Mouse (Mus musculus): ENCODE measurements around the gene Ltb4r1. TPM values are rescaled to one million over a fixed set of nuclear protein-coding genes. Genes with fewer than 3 reads are reported as not detected.

The Ltb4r1 gene
- not detected for polyA plus RNA-seq (2014; fragmentation: Illumina TruSeq; extraction: RNeasy Lipid Tissue Mini Kit (QIAGEN cat#74804); ENCODE audit: low read depth, low replicate concordance)

DNA sequence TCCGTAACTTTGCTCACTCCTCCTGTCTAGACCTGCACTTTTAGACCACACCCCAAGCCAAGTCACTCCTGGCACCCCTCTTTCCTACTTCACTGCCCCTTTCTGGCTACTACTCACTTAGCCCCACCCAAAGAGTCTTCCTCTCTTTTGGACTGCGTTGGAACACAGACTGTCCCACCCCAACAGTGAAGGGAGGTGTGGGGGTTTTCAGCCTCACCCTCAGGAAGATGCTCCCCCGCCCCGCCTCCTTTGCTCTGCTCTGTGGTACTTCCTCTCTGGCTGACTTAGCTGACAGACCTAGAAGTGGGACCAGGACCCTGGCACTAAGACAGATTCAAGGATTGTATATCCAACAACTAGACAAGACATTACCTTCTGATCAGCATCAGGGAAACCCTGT is at the start of gene Ltb4r1:
Ltb4r1 (plus strand) TSS at position 267 of the 400 bp plus-strand sequence.

DNA sequence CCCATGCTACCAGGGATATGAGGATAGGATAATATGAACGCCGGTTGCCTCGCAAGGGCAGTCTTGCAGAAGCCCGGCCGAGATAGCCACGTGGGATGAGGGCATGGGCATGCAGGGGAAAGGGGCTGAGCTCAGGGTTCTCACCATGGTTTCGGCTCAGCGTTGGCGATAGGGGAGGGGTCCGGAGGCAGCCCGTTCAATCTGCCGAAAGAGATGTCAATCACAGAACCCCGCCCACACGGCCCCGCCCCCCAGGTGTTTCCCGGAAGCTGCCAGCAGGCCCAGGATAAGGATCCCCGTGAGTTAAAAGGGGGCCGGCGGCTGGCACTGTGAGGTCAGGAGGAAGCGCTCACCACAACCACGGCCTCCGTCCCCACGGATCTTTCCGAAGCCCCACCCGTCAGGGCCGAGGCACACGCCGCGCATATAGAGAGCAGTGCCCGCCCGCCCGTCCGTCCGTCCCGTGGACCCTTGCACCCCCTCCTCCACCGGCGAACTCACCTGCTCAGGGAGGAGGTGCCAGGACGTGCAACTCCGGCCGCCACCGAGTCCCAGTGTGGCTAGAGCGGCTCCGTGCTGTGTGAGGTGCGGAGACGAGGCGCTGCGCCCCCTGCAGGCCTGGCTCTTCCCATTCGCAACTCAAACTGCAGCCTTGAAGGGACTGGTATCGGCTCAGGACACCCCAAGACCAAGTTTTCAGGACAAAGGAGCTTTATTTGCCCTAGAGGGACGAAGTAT is 43.9 kb upstream of the Ltb4r1 start, which contains the start of gene Rabggta:
Rabggta (minus strand) TSS at position 564 of the 738 bp plus-strand sequence.

DNA sequence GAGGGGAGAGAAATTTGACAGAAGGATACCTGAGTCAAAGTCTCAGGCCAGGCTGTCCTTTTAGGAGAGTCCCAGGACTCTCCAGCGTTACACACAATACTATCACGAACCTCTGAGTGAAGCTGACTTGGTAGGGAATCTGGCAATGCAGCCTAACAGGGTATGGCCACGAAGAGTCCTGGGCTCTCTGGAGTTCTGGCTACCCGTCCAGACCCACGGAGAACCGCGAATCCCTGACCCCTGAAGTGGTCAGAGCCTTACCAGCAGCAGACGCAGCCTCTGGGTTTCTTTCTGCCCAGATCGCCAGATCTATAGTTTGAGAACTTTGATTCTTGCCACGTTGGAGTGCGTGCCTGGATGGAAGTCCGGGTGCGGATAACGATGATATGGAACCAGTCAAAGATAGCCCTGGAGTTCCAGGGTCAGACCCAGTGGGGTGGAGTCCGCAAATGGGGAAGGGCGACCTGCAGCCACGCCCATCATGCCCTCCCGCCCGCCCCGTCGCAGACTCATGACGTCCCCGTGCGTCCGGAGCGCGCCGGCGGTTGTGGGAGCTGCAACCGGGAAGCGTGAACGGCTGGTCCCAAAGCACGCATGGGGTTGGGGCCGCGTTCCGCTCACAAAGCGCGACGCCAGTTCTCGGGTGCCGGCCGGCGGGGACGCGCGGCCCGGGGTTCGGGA is 20.4 kb upstream of the Ltb4r1 start, which contains the start of the genes Dhrs1 and Nop9:
Dhrs1 (minus strand) TSS at position 511 of the 681 bp plus-strand sequence.
Nop9 (plus strand) TSS at position 514 of the 681 bp plus-strand sequence.

DNA sequence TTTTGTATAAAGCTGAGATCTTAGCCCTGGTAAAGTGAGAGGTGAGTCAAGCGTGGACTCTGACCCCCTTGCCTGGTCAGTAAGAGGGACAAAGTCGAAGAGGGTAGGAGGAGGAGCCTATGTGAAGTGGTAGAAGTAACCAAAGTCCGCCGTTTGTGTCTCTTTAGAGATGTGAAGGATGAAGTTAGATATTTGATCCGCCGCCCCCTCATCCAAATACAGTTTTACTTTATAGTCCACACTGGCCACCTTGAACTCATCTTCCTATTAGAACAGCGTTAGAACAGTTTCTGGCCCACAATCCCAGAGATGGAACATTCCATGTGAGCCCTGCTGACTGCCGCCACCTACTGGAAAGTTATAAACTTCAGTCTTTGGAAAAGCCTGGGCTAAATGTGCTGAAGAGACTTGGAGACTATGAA is 7.4 kb upstream of the Ltb4r1 start, which contains the start of gene Cideb:
Cideb (minus strand) TSS at position 96 of the 422 bp plus-strand sequence.

DNA sequence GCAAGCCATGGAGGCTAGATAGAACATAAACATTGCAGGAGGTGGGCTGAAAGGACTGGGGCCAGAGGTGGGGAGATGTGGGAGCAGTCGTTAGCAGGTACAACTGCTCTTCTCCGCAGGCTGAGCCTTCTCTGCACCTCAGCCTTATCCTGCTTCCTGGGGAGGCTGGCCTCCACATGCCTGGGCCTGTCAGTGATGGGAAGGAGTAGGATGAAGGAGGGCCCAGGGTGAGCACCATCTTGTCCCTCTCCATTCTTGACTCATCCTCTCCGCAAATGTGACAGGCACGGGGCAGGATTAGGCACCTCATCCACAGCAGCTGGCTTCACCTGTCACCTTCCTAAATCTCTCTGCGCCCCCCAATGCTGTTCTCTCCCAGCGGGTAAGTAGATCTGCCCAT is 4.6 kb upstream of the Ltb4r1 start, which contains the start of gene Ltb4r2:
Ltb4r2 (plus strand) TSS at position 266 of the 400 bp plus-strand sequence.

DNA sequence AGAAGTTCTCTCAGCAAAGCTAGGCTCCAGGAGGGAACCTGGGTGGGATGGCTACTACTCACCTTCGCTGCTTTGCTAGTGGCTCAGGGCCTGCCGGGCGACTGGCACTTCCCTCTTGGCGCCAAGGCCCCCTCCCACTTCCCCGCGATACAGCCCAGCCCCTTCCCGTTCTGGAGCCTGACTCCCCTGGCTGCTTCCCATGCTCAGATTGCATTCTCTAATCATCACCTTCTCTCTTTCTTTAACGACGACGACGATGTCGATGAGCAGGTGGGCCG is 18.1 kb downstream of the Ltb4r1 start, which contains the start of gene Adcy4:
Adcy4 (minus strand) TSS at position 138 of the 278 bp plus-strand sequence.

DNA sequence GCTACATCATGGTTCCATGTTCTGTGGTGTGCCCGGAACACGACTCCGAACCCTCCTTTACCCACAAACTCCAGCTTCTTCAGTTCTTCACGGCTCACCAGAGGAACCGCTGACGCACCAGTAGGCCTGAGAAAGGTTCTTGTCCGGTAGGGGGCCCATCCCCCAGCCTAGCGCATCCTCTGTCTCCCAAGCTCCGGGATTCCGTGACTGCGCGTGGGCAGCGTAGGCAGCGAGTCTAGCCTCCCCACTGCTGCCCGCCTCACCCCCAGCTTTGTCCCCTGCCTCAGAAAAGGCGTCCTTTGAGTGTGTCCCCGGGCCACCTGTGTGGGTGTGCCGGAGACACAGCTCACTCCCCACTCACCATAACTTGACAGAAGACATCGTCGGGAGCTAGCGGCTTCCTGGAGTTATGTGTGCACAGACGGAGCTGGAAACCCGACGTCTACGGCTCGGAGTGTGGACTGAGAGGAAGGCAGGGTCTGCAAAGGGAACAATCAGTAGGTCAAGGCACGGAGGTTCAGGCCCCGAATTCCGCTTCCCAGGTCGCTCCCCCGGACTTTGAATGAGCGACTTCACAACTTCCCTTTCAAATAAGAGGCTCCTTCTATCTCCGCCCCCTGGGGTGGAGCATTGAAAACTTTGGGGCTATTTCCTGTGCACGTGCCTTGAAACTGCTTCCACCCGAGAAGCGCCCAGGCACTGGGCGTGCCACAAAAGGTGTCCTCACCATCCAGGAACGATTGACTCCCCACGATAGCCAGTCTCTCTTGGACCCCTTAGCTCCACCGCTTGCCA is 22.7 kb downstream of the Ltb4r1 start, which contains the start of gene Ripk3:
Ripk3 (minus strand) TSS at position 610 of the 795 bp plus-strand sequence.

Other genes starting within 250 kb of the Ltb4r1 start
- gene Nrl, start 241.0 kb upstream of the Ltb4r1 start, polyA plus RNA-seq (2014; fragmentation: Illumina TruSeq; extraction: RNeasy Lipid Tissue Mini Kit (QIAGEN cat#74804); ENCODE audit: low read depth, low replicate concordance), result not detected
- gene Pck2, start 225.7 kb upstream of the Ltb4r1 start, polyA plus RNA-seq (2014; fragmentation: Illumina TruSeq; extraction: RNeasy Lipid Tissue Mini Kit (QIAGEN cat#74804); ENCODE audit: low read depth, low replicate concordance), result 5.2 TPM
- gene Dcaf11, start 206.0 kb upstream of the Ltb4r1 start, polyA plus RNA-seq (2014; fragmentation: Illumina TruSeq; extraction: RNeasy Lipid Tissue Mini Kit (QIAGEN cat#74804); ENCODE audit: low read depth, low replicate concordance), result 21.3 TPM
- not detected for gene A730061H03Rik, start 205.6 kb upstream of the Ltb4r1 start, polyA plus RNA-seq (2014; fragmentation: Illumina TruSeq; extraction: RNeasy Lipid Tissue Mini Kit (QIAGEN cat#74804); ENCODE audit: low read depth, low replicate concordance)
- gene Fitm1, start 190.3 kb upstream of the Ltb4r1 start, polyA plus RNA-seq (2014; fragmentation: Illumina TruSeq; extraction: RNeasy Lipid Tissue Mini Kit (QIAGEN cat#74804); ENCODE audit: low read depth, low replicate concordance), result not detected
- 139 TPM for gene Psme1, start 187.8 kb upstream of the Ltb4r1 start, polyA plus RNA-seq (2014; fragmentation: Illumina TruSeq; extraction: RNeasy Lipid Tissue Mini Kit (QIAGEN cat#74804); ENCODE audit: low read depth, low replicate concordance)
- gene Emc9, start 180.7 kb upstream of the Ltb4r1 start, polyA plus RNA-seq (2014; fragmentation: Illumina TruSeq; extraction: RNeasy Lipid Tissue Mini Kit (QIAGEN cat#74804); ENCODE audit: low read depth, low replicate concordance), result 7.3 TPM
- gene Psme2, start 174.8 kb upstream of the Ltb4r1 start, polyA plus RNA-seq (2014; fragmentation: Illumina TruSeq; extraction: RNeasy Lipid Tissue Mini Kit (QIAGEN cat#74804); ENCODE audit: low read depth, low replicate concordance), result 171 TPM
- gene Rnf31, start 174.3 kb upstream of the Ltb4r1 start, polyA plus RNA-seq (2014; fragmentation: Illumina TruSeq; extraction: RNeasy Lipid Tissue Mini Kit (QIAGEN cat#74804); ENCODE audit: low read depth, low replicate concordance), result 10.6 TPM
- gene Irf9, start 162.4 kb upstream of the Ltb4r1 start, polyA plus RNA-seq (2014; fragmentation: Illumina TruSeq; extraction: RNeasy Lipid Tissue Mini Kit (QIAGEN cat#74804); ENCODE audit: low read depth, low replicate concordance), result 51.9 TPM
- not detected for gene Rec8, start 147.9 kb upstream of the Ltb4r1 start, polyA plus RNA-seq (2014; fragmentation: Illumina TruSeq; extraction: RNeasy Lipid Tissue Mini Kit (QIAGEN cat#74804); ENCODE audit: low read depth, low replicate concordance)
- gene Ipo4, start 130.0 kb upstream of the Ltb4r1 start, polyA plus RNA-seq (2014; fragmentation: Illumina TruSeq; extraction: RNeasy Lipid Tissue Mini Kit (QIAGEN cat#74804); ENCODE audit: low read depth, low replicate concordance), result 2.9 TPM
- gene Gm49378, start 128.1 kb upstream of the Ltb4r1 start, polyA plus RNA-seq (2014; fragmentation: Illumina TruSeq; extraction: RNeasy Lipid Tissue Mini Kit (QIAGEN cat#74804); ENCODE audit: low read depth, low replicate concordance), result 0.63 TPM
- gene Tm9sf1, start 122.2 kb upstream of the Ltb4r1 start, polyA plus RNA-seq (2014; fragmentation: Illumina TruSeq; extraction: RNeasy Lipid Tissue Mini Kit (QIAGEN cat#74804); ENCODE audit: low read depth, low replicate concordance), result 52.5 TPM
- 0.50 TPM for gene Tssk4, start 115.8 kb upstream of the Ltb4r1 start, polyA plus RNA-seq (2014; fragmentation: Illumina TruSeq; extraction: RNeasy Lipid Tissue Mini Kit (QIAGEN cat#74804); ENCODE audit: low read depth, low replicate concordance)
- gene Mdp1, start 105.5 kb upstream of the Ltb4r1 start, polyA plus RNA-seq (2014; fragmentation: Illumina TruSeq; extraction: RNeasy Lipid Tissue Mini Kit (QIAGEN cat#74804); ENCODE audit: low read depth, low replicate concordance), result 43.5 TPM
- gene Gmpr2, start 94.0 kb upstream of the Ltb4r1 start, polyA plus RNA-seq (2014; fragmentation: Illumina TruSeq; extraction: RNeasy Lipid Tissue Mini Kit (QIAGEN cat#74804); ENCODE audit: low read depth, low replicate concordance), result 26.0 TPM
- gene Nedd8, start 93.8 kb upstream of the Ltb4r1 start, polyA plus RNA-seq (2014; fragmentation: Illumina TruSeq; extraction: RNeasy Lipid Tissue Mini Kit (QIAGEN cat#74804); ENCODE audit: low read depth, low replicate concordance), result 50.1 TPM
- 13.6 TPM for gene Tinf2, start 84.1 kb upstream of the Ltb4r1 start, polyA plus RNA-seq (2014; fragmentation: Illumina TruSeq; extraction: RNeasy Lipid Tissue Mini Kit (QIAGEN cat#74804); ENCODE audit: low read depth, low replicate concordance)
- not detected for gene Tgm1, start 52.0 kb upstream of the Ltb4r1 start, polyA plus RNA-seq (2014; fragmentation: Illumina TruSeq; extraction: RNeasy Lipid Tissue Mini Kit (QIAGEN cat#74804); ENCODE audit: low read depth, low replicate concordance)
- 0.73 TPM for gene Rabggta, start 43.7 kb upstream of the Ltb4r1 start, polyA plus RNA-seq (2014; fragmentation: Illumina TruSeq; extraction: RNeasy Lipid Tissue Mini Kit (QIAGEN cat#74804); ENCODE audit: low read depth, low replicate concordance)
- gene Dhrs1, start 20.3 kb upstream of the Ltb4r1 start, polyA plus RNA-seq (2014; fragmentation: Illumina TruSeq; extraction: RNeasy Lipid Tissue Mini Kit (QIAGEN cat#74804); ENCODE audit: low read depth, low replicate concordance), result 15.3 TPM
- gene Nop9, start 20.3 kb upstream of the Ltb4r1 start, polyA plus RNA-seq (2014; fragmentation: Illumina TruSeq; extraction: RNeasy Lipid Tissue Mini Kit (QIAGEN cat#74804); ENCODE audit: low read depth, low replicate concordance), result 3.3 TPM
- gene Cideb, start 7.5 kb upstream of the Ltb4r1 start, polyA plus RNA-seq (2014; fragmentation: Illumina TruSeq; extraction: RNeasy Lipid Tissue Mini Kit (QIAGEN cat#74804); ENCODE audit: low read depth, low replicate concordance), result 5.6 TPM
- not detected for gene Ltb4r2, start 4.5 kb upstream of the Ltb4r1 start, polyA plus RNA-seq (2014; fragmentation: Illumina TruSeq; extraction: RNeasy Lipid Tissue Mini Kit (QIAGEN cat#74804); ENCODE audit: low read depth, low replicate concordance)
- gene Adcy4, start 18.1 kb downstream of the Ltb4r1 start, polyA plus RNA-seq (2014; fragmentation: Illumina TruSeq; extraction: RNeasy Lipid Tissue Mini Kit (QIAGEN cat#74804); ENCODE audit: low read depth, low replicate concordance), result 0.19 TPM
- gene Ripk3, start 22.9 kb downstream of the Ltb4r1 start, polyA plus RNA-seq (2014; fragmentation: Illumina TruSeq; extraction: RNeasy Lipid Tissue Mini Kit (QIAGEN cat#74804); ENCODE audit: low read depth, low replicate concordance), result 4.4 TPM
- 2.6 TPM for gene Nfatc4, start 57.2 kb downstream of the Ltb4r1 start, polyA plus RNA-seq (2014; fragmentation: Illumina TruSeq; extraction: RNeasy Lipid Tissue Mini Kit (QIAGEN cat#74804); ENCODE audit: low read depth, low replicate concordance)
- gene Nynrin, start 88.0 kb downstream of the Ltb4r1 start, polyA plus RNA-seq (2014; fragmentation: Illumina TruSeq; extraction: RNeasy Lipid Tissue Mini Kit (QIAGEN cat#74804); ENCODE audit: low read depth, low replicate concordance), result 0.35 TPM
- gene Cbln3, start 118.4 kb downstream of the Ltb4r1 start, polyA plus RNA-seq (2014; fragmentation: Illumina TruSeq; extraction: RNeasy Lipid Tissue Mini Kit (QIAGEN cat#74804); ENCODE audit: low read depth, low replicate concordance), result 2.5 TPM
- 85.5 TPM for gene Khnyn, start 119.0 kb downstream of the Ltb4r1 start, polyA plus RNA-seq (2014; fragmentation: Illumina TruSeq; extraction: RNeasy Lipid Tissue Mini Kit (QIAGEN cat#74804); ENCODE audit: low read depth, low replicate concordance)
- 8.1 TPM for gene Sdr39u1, start 134.3 kb downstream of the Ltb4r1 start, polyA plus RNA-seq (2014; fragmentation: Illumina TruSeq; extraction: RNeasy Lipid Tissue Mini Kit (QIAGEN cat#74804); ENCODE audit: low read depth, low replicate concordance)
- gene Cma1, start 178.7 kb downstream of the Ltb4r1 start, polyA plus RNA-seq (2014; fragmentation: Illumina TruSeq; extraction: RNeasy Lipid Tissue Mini Kit (QIAGEN cat#74804); ENCODE audit: low read depth, low replicate concordance), result 1.5 TPM
- gene Cma2, start 185.0 kb downstream of the Ltb4r1 start, polyA plus RNA-seq (2014; fragmentation: Illumina TruSeq; extraction: RNeasy Lipid Tissue Mini Kit (QIAGEN cat#74804); ENCODE audit: low read depth, low replicate concordance), result not detected

Data from sigmoid colon, adult 10 weeks (tissue).